Mouse (Mus musculus) MEL (cell line): ENCODE results near the gene Asb1. TPM values are rescaled to one million over a fixed set of nuclear protein-coding genes. Genes with fewer than 3 reads are reported as not detected.

Source experiments
- DNase-seq: peaks from one replicate; pipeline ENCODE4 v3.0.0; 2011; ENCODE audit warnings: low read depth, low spot score
- H3K27ac ChIP-seq: 2 replicates; pipeline ENCODE4 v1.5.1; 2012; ENCODE audit warnings: low read depth, mild to moderate bottlenecking, control low read depth, low read length, moderate library complexity; ENCODE audit not compliant: control insufficient read depth
- H3K27me3 ChIP-seq, 2 experiments: fragments of 150-350 bp in 1 of 2; sonication (generic) in 1 of 2; 2 replicates each; pipeline ENCODE4 v1.6.1; 2012; ENCODE audit warnings: low read length in 2 of 2, mild to moderate bottlenecking in 2 of 2, improper control_type of control experiment in 1 of 2, moderate library complexity in 1 of 2; ENCODE audit not compliant: insufficient read depth in 2 of 2, control insufficient read depth in 1 of 2
- H3K36me3 ChIP-seq, 2 experiments: 2 replicates each; pipeline ENCODE4 v1.6.1; 2012 to 2014; ENCODE audit warnings: low read length in 2 of 2, improper control_type of control experiment in 1 of 2, inconsistent platforms in 1 of 2, mild to moderate bottlenecking in 1 of 2; ENCODE audit not compliant: insufficient read depth in 2 of 2, control insufficient read depth in 1 of 2
- H3K4me1 ChIP-seq, 2 experiments: fragments of 150-350 bp in 1 of 2; sonication (generic) in 1 of 2; 2 replicates each; pipeline ENCODE4 v1.6.1; 2012; ENCODE audit warnings: low read length in 2 of 2, improper control_type of control experiment in 1 of 2, mild to moderate bottlenecking in 1 of 2; ENCODE audit not compliant: insufficient read depth in 2 of 2, control insufficient read depth in 1 of 2
- H3K4me3 ChIP-seq, 2 experiments: fragments of 150-350 bp in 1 of 2; sonication (generic) in 1 of 2; 2 replicates each; pipeline ENCODE4 v1.5.1; 2012; ENCODE audit warnings: low read depth in 2 of 2, low read length in 2 of 2, mild to moderate bottlenecking in 2 of 2, moderate library complexity in 2 of 2, control low read depth in 1 of 2, improper control_type of control experiment in 1 of 2; ENCODE audit not compliant: control insufficient read depth in 1 of 2, insufficient read depth in 1 of 2
- H3K79me2 ChIP-seq: 2 replicates; pipeline ENCODE4 v1.6.1; 2012; ENCODE audit warnings: mild to moderate bottlenecking, low read length, moderate library complexity; ENCODE audit not compliant: control insufficient read depth, poor library complexity, insufficient read depth
- H3K9ac ChIP-seq: 2 replicates; pipeline ENCODE4 v1.6.1; 2012; ENCODE audit warnings: low read depth, mild to moderate bottlenecking, control low read depth, low read length, moderate library complexity; ENCODE audit not compliant: control insufficient read depth, poor library complexity, severe bottlenecking
- H3K9me3 ChIP-seq: fragments of 150-350 bp; sonication (generic); replicated peaks from 2 replicates; pipeline ENCODE4 v1.6.1; 2012; ENCODE audit warnings: mild to moderate bottlenecking, low read length, improper control_type of control experiment, moderate library complexity; ENCODE audit not compliant: insufficient read depth
- BHLHE40 ChIP-seq: IDR thresholded peaks from 2 replicates; pipeline ENCODE4 v1.6.1; 2012; ENCODE audit warnings: low read depth, mild to moderate bottlenecking, inconsistent platforms, low read length, improper control_type of control experiment, borderline replicate concordance
- CHD1 ChIP-seq: IDR thresholded peaks from 2 replicates; pipeline ENCODE4 v1.6.1; 2012; ENCODE audit warnings: low read depth, mild to moderate bottlenecking, inconsistent platforms, low read length, improper control_type of control experiment
- CTCF ChIP-seq, 3 experiments: IDR thresholded peaks in 2 of 3; conservative IDR thresholded peaks in 1 of 3; 2 replicates each; pipeline ENCODE4 v1.5.1; 2011 to 2012; ENCODE audit warnings: low read length in 3 of 3, low read depth in 2 of 3, mild to moderate bottlenecking in 2 of 3, improper control_type of control experiment in 1 of 3, inconsistent platforms in 1 of 3, mixed read lengths in 1 of 3, moderate library complexity in 1 of 3; ENCODE audit not compliant: control insufficient read depth in 1 of 3, insufficient read depth in 1 of 3, poor library complexity in 1 of 3, severe bottlenecking in 1 of 3
- ELF1 ChIP-seq: IDR thresholded peaks from 2 replicates; pipeline ENCODE4 v1.6.1; 2014; ENCODE audit warnings: low read depth, mild to moderate bottlenecking, inconsistent platforms, low read length, improper control_type of control experiment, moderate library complexity
- ETS1 ChIP-seq: IDR thresholded peaks from 2 replicates; pipeline ENCODE4 v1.6.1; 2012; ENCODE audit warnings: low read depth, mild to moderate bottlenecking, inconsistent platforms, low read length, improper control_type of control experiment, moderate library complexity
- GABPA ChIP-seq: IDR thresholded peaks from 2 replicates; pipeline ENCODE4 v1.6.1; 2012; ENCODE audit warnings: low read depth, mild to moderate bottlenecking, inconsistent platforms, low read length, improper control_type of control experiment, moderate library complexity
- GATA1 ChIP-seq: IDR thresholded peaks from 2 replicates; pipeline ENCODE4 v1.6.1; 2011; ENCODE audit warnings: low read depth, low read length, improper control_type of control experiment
- HCFC1 ChIP-seq: IDR thresholded peaks from 2 replicates; pipeline ENCODE4 v1.6.1; 2012; ENCODE audit warnings: low read depth, mild to moderate bottlenecking, inconsistent platforms, low read length, improper control_type of control experiment, moderate library complexity
- JUND ChIP-seq: IDR thresholded peaks from 2 replicates; pipeline ENCODE4 v1.6.1; 2011; ENCODE audit warnings: low read depth, mild to moderate bottlenecking, improper control_type of control experiment, low read length
- MAX ChIP-seq: IDR thresholded peaks from 2 replicates; pipeline ENCODE4 v1.6.1; 2011; ENCODE audit warnings: low read length, improper control_type of control experiment
- MAZ ChIP-seq: IDR thresholded peaks from 2 replicates; pipeline ENCODE4 v1.6.1; 2012; ENCODE audit warnings: low read depth, mild to moderate bottlenecking, inconsistent platforms, low read length, improper control_type of control experiment
- MXI1 ChIP-seq: IDR thresholded peaks from 2 replicates; pipeline ENCODE4 v1.6.1; 2011; ENCODE audit warnings: mild to moderate bottlenecking, low read depth, low read length, improper control_type of control experiment
- MYC ChIP-seq: IDR thresholded peaks from 2 replicates; pipeline ENCODE4 v1.6.1; 2011; ENCODE audit warnings: low read depth, mild to moderate bottlenecking, low read length, improper control_type of control experiment, moderate library complexity
- NELFE ChIP-seq: IDR thresholded peaks from 2 replicates; pipeline ENCODE4 v1.6.1; 2011; ENCODE audit warnings: low read depth, low read length, improper control_type of control experiment
- NRF1 ChIP-seq: IDR thresholded peaks from 2 replicates; pipeline ENCODE4 v1.6.1; 2014; ENCODE audit warnings: low read depth, mild to moderate bottlenecking, inconsistent platforms, low read length, improper control_type of control experiment, moderate library complexity; ENCODE audit not compliant: poor library complexity, insufficient read depth, severe bottlenecking
- POLR2A ChIP-seq, 2 experiments: IDR thresholded peaks; 2 replicates each; pipeline ENCODE4 v1.6.1; 2011 to 2012; ENCODE audit warnings: low read length in 2 of 2, mild to moderate bottlenecking in 2 of 2, control low read depth in 1 of 2, improper control_type of control experiment in 1 of 2, low read depth in 1 of 2, moderate library complexity in 1 of 2; ENCODE audit not compliant: control insufficient read depth in 1 of 2, insufficient read depth in 1 of 2, poor library complexity in 1 of 2
- POLR2AphosphoS2 ChIP-seq: IDR thresholded peaks from 2 replicates; pipeline ENCODE4 v1.6.1; 2011; ENCODE audit warnings: low read length, improper control_type of control experiment
- POLR2AphosphoS5 ChIP-seq: IDR thresholded peaks from 2 replicates; pipeline ENCODE4 v1.6.1; 2012; ENCODE audit warnings: low read depth, borderline replicate concordance, mild to moderate bottlenecking, inconsistent platforms, low read length, moderate library complexity, mixed read lengths
- SIN3A ChIP-seq: IDR thresholded peaks from 2 replicates; pipeline ENCODE4 v1.6.1; 2012; ENCODE audit warnings: low read length, improper control_type of control experiment, inconsistent platforms
- SMC3 ChIP-seq: IDR thresholded peaks from 2 replicates; pipeline ENCODE4 v1.6.1; 2011; ENCODE audit warnings: low read depth, low read length, improper control_type of control experiment
- TBP ChIP-seq: IDR thresholded peaks from 2 replicates; pipeline ENCODE4 v1.8.0; 2011; ENCODE audit warnings: low read depth, low read length, improper control_type of control experiment
- TCF12 ChIP-seq: IDR thresholded peaks from 2 replicates; pipeline ENCODE4 v1.6.1; 2014; ENCODE audit warnings: low read depth, mild to moderate bottlenecking, inconsistent platforms, low read length, improper control_type of control experiment, moderate library complexity
- USF1 ChIP-seq: IDR thresholded peaks from 2 replicates; pipeline ENCODE4 v1.6.1; 2014; ENCODE audit warnings: low read depth, mild to moderate bottlenecking, inconsistent platforms, low read length, improper control_type of control experiment, moderate library complexity
- USF2 ChIP-seq, 2 experiments: IDR thresholded peaks; 2 replicates each; pipeline ENCODE4 v1.6.1; 2011 to 2012; ENCODE audit warnings: improper control_type of control experiment in 2 of 2, low read length in 2 of 2, borderline replicate concordance in 1 of 2, inconsistent platforms in 1 of 2, low read depth in 1 of 2, mild to moderate bottlenecking in 1 of 2; ENCODE audit not compliant: insufficient read depth in 1 of 2
- ZKSCAN1 ChIP-seq: IDR thresholded peaks from 2 replicates; pipeline ENCODE4 v1.6.1; 2012; ENCODE audit warnings: low read depth, mild to moderate bottlenecking, inconsistent platforms, low read length, improper control_type of control experiment, moderate library complexity
- ZMIZ1 ChIP-seq: IDR thresholded peaks from 2 replicates; pipeline ENCODE4 v1.6.1; 2012; ENCODE audit warnings: low read depth, mild to moderate bottlenecking, inconsistent platforms, low read length, improper control_type of control experiment, moderate library complexity
- ZNF384 ChIP-seq: IDR thresholded peaks from 2 replicates; pipeline ENCODE4 v1.6.1; 2012; ENCODE audit warnings: low read depth, mild to moderate bottlenecking, inconsistent platforms, low read length, improper control_type of control experiment
- polyA plus RNA-seq, 2 experiments: library from polyadenylated mRNA; stranded (reverse) in 1 of 2; unstranded in 1 of 2; fragments of >175 nt in 1 of 2; fragments of >200 nt in 1 of 2; gene quantifications; 2 replicates each; pipeline versions ENCODE4 v1.2.1 to v1.2.4; 2012; ENCODE audit warnings: low replicate concordance in 2 of 2, low read depth in 1 of 2; ENCODE audit not compliant: insufficient read length in 2 of 2, insufficient read depth in 1 of 2, missing spikeins in 1 of 2
- total RNA-seq: library from RNA; depleted of rRNA; stranded (reverse); fragments of 300-350 nt; gene quantifications from 2 replicates; pipeline ENCODE4 v1.2.3, GENCODE M21; 2012

The Asb1 gene
- total and polyA plus RNA-seq, 3 experiments, result 37.9 to 41.3 TPM; not detected in 1

DNA sequence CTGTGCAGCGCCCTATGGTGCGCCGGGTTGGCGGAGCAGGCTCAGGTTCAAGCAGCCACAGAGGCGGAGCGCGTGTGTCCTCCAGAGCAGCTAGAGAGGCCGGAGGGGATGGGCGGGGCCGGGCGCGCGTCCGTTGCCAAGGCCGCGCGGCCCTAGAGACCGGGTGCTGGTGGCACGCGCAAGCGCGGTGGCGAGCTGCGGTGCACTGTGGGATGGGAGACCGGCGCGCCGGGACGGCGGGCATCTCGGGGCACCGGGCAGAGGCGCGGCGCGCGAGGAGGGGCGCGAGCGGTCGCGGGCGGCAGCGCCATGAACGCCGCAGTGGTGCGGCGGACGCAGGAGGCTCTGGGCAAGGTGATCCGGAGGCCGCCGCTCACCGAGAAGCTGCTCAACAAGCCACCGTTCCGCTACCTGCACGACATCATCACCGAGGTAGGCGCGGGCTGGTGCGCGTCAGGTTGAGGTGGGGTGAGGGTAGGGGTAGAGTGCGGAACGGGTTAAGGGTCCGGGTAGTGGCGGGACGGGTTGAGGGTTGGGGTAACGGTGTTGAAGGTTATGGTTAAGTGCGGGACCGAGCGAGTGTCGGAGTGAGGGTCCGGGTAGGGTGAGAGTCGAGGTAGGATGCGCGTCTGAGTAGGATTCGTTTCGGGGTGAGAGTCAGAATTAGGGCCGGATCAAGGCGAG, 45.7 kb upstream of the Asb1 start, which contains the start of gene Traf3ip1:
Gene Traf3ip1, plus strand, starts transcription at position 191 of the 684 bp plus-strand sequence.
- H3K9me3 ChIP-seq, result no peaks in the 10 kb centered on the region
- no peak within 1 kb of the TSS for H3K27ac ChIP-seq
- H3K9ac ChIP-seq, result peak within 1 kb of the TSS; percentile 75
- peak within 1 kb of the TSS; percentile 76 to 85 for H3K4me3 ChIP-seq
- peaks cover 11% of the 10 kb centered on the region for H3K79me2 ChIP-seq
- no peaks in the 10 kb centered on the region; a peak in 1 of 4 replicates for H3K36me3 ChIP-seq
- peaks cover 0 to 17% of the 10 kb centered on the region in 2 experiments; a peak in 2 of 4 replicates for H3K4me1 ChIP-seq
- H3K27me3 ChIP-seq, result no peaks in the 10 kb centered on the region
- peak; percentile 98 for DNase-seq
- 0 out of 2 replicates have a peak, but pooled peaks have one; percentile 35 for TF ChIP-seq TBP
- no peak for TF ChIP-seq ZKSCAN1
- TF ChIP-seq ELF1, result peak; percentile 90
- TF ChIP-seq GATA1, result no peak
- TF ChIP-seq NELFE, result peak; percentile 97
- no peak; the same call in 1 of the 2 replicates for TF ChIP-seq BHLHE40
- TF ChIP-seq HCFC1, result peak; percentile 92
- no peak for TF ChIP-seq POLR2AphosphoS5
- TF ChIP-seq SMC3, result no peak
- TF ChIP-seq CTCF (IDR thresholded peaks at IDR 0.05 in 2 of 3, conservative IDR thresholded peaks at IDR 0.05 in 1 of 3; ENCODE audit: control insufficient read depth in 1 of 3, insufficient read depth in 1 of 3, low read depth in 2 of 3, low read length in 3 of 3, poor library complexity in 1 of 3, severe bottlenecking in 1 of 3), result no peak
- no peak for TF ChIP-seq CHD1
- no peak for TF ChIP-seq USF2 (IDR thresholded peaks at IDR 0.05; ENCODE audit: borderline replicate concordance in 1 of 2, insufficient read depth in 1 of 2, low read depth in 1 of 2, low read length in 2 of 2)
- TF ChIP-seq MXI1, result peak; percentile 99
- TF ChIP-seq POLR2A (IDR thresholded peaks at IDR 0.05; ENCODE audit: control insufficient read depth in 1 of 2, insufficient read depth in 1 of 2, low read depth in 1 of 2, low read length in 2 of 2, poor library complexity in 1 of 2), result peak; percentile 95 to 99
- no peak for TF ChIP-seq JUND
- peak; percentile 79; the same call in 1 of the 2 replicates for TF ChIP-seq POLR2AphosphoS2
- TF ChIP-seq MYC, result peak; percentile 64; the same call in 1 of the 2 replicates
- peak; percentile 87 for TF ChIP-seq MAX
- 0 out of 2 replicates have a peak, but pooled peaks have one; percentile 27 for TF ChIP-seq ETS1
- peak; percentile 70; the same call in 1 of the 2 replicates for TF ChIP-seq TCF12
- peak; percentile 71; the same call in 1 of the 2 replicates for TF ChIP-seq GABPA
- TF ChIP-seq NRF1, result peak; percentile 92
- TF ChIP-seq USF1, result peak; percentile 46; the same call in 1 of the 2 replicates
- TF ChIP-seq SIN3A, result peak; percentile 100
- TF ChIP-seq MAZ, result peak; percentile 98
- TF ChIP-seq ZNF384, result no peak
- TF ChIP-seq ZMIZ1, result peak; percentile 91
